Mouse (Mus musculus) CD8-positive naive resting alpha-beta T cell, adult 2 months (primary cell): ENCODE data around the gene Enthd1.

Source experiments
- DNase-seq, 2 experiments: peaks; one replicate each; pipeline ENCODE4 v3.0.0; 2022; ENCODE audit warnings: low read depth in 2 of 2, low spot score in 2 of 2

Gene Enthd1

DNA sequence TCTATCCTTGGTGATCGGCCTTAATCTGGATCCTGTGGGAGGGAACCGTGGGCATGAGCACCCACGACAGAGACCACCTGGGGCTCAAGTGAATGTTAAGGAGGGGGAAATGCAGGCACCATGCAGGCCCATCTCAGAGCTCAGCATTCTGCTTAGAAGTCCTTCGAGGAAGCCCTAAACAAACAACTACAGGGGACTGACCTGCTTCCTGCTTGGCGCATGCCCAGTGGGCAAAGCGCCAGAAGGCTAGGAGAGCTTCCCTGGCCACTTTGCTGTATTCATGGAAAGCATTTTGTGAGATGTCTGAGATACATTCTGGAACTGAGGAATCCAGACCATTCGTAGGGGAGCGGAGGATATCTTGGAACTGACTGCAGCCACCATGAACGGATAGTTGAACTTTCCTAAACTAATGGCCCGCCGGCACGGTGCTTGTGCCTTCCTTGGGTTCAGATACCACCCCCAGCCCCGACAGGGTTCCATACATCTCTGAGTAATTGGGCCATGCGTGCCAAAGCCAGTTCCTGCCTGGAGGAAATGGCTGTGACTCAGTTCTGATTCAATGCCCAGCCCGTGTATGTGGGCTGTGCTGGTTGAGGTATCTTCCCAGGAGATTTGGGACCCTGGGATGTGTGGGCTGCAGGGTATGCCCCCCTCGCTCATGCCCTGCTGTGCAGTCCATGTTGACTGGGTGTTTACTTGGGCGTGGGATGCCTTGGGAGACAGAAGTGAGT lies 150.8 kb downstream of the Enthd1 start:
- no peak for DNase-seq

DNA sequence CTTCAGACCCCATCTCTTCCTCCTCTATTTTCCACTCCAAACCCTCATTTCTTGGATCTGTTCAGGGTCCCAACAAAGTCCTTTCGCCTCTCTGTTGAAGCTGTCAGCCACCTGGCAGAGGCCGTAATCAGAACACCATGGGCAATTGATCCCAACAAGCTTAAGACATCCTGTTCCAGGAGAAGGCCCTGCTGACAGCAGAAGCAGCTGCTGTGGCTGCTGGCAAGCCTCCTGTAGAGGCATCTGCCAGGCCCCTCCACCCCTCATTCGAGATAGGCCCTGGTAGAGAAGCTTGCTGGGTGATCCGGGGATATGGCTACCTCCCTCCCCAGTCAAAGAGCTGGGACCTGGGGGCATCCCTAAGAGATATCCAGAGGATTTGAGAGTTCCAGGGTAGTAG lies 151.9 kb downstream of the Enthd1 start:
- no peak for DNase-seq

DNA sequence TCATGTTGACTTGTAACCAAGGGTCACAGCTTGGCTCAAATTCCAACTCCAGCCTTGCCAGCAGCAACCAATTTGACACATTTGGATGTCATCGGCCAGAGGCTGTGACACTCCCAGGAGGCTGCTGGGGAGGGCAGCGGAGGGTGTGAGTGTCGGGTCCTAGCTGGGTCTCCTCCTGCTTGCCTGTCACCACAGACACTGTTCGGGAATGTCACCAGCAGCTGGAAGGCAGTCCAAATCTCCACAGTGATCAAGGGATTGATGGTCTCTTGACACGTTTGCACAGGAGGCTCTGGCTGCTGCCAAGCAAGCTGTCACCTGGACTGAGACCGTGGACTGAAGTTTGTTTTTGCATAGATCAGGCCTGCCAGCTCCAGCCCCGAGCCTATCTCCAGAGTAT lies 154.3 kb downstream of the Enthd1 start:
- no peak for DNase-seq

DNA sequence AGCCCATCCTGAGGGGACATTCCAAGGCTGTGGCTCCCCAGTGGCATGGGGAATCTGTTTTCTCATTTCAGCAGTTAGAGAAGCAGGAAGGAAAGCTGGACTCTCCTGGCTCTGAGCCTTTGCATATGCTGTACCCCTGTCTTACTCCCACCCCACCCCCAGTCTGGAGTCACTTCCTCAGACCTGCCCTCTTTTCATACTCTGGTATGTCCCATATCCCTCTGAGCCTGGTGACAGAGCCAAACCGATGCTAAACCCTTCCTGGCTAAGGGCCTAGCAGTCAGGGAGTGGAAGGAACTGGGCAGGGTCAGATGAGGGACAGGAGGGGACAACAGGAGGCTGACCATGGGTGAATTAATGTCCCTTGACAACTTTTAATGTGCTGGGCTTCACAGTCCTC lies 157.1 kb downstream of the Enthd1 start:
- no peak for DNase-seq
